Mouse (Mus musculus) lung, postnatal 0 days (tissue): ENCODE measurements at regions not wholly inside any gene's neighbourhood (a gene's known extent, or its start where the extent isn't known, plus 50 kb on each side); places are given as distances from the start of the nearest gene placed in this dataset.

Source experiments
- ATAC-seq: fragments of 200-750 bp; cut with Nextera tagmentation; 2 replicates; pipeline ENCODE4 v1.8.0; 2017; ENCODE audit warnings: moderate library complexity
- DNase-seq: peaks from one replicate; pipeline ENCODE4 v3.0.0-alpha.2; 2016; ENCODE audit warnings: low spot score
- H3K27ac ChIP-seq: fragments of 300-500 bp; sonication (generic); 2 replicates; pipeline ENCODE4 v1.5.1; 2014; ENCODE audit warnings: antibody characterized with exemption, mild to moderate bottlenecking, low read length, mixed read lengths
- H3K27me3 ChIP-seq: fragments of 300-500 bp; sonication (generic); replicated peaks from 2 replicates; pipeline ENCODE4 v1.6.1; 2014; ENCODE audit warnings: low read length, mixed read lengths; ENCODE audit not compliant: insufficient read depth
- H3K36me3 ChIP-seq: fragments of 300-500 bp; sonication (generic); 2 replicates; pipeline ENCODE4 v1.6.1; 2014; ENCODE audit warnings: low read length, mixed read lengths; ENCODE audit not compliant: insufficient read depth
- H3K4me1 ChIP-seq: fragments of 300-500 bp; sonication (generic); 2 replicates; pipeline ENCODE4 v1.6.1; 2014; ENCODE audit warnings: antibody characterized with exemption, low read depth, low read length, mixed read lengths; ENCODE audit not compliant: insufficient read depth
- H3K4me2 ChIP-seq: fragments of 300-500 bp; sonication (generic); replicated peaks from 2 replicates; pipeline ENCODE4 v1.6.1; 2014; ENCODE audit warnings: low read depth, mild to moderate bottlenecking, low read length, moderate library complexity, mixed read lengths
- H3K4me3 ChIP-seq: fragments of 300-500 bp; sonication (generic); 2 replicates; pipeline ENCODE4 v1.5.1; 2014; ENCODE audit warnings: low read depth, low read length
- H3K9ac ChIP-seq: fragments of 300-500 bp; sonication (generic); replicated peaks from 2 replicates; pipeline ENCODE4 v1.6.1; 2014; ENCODE audit warnings: low read depth, mild to moderate bottlenecking
- H3K9me3 ChIP-seq: fragments of 300-500 bp; sonication (generic); 2 replicates; pipeline ENCODE4 v1.6.1; 2016; ENCODE audit warnings: low read length, mixed read lengths
- CTCF ChIP-seq: IDR thresholded peaks from 2 replicates; pipeline ENCODE4 v1.5.1; 2016; ENCODE audit warnings: antibody characterized with exemption, mild to moderate bottlenecking
- EP300 ChIP-seq: IDR thresholded peaks from 2 replicates; pipeline ENCODE4 v1.6.1; 2016; ENCODE audit warnings: antibody characterized with exemption, mild to moderate bottlenecking, control low read depth
- WGBS: fragments of 180-500 bp; shearing (Covaris S2); extraction: QIAGEN DNeasy Blood & Tissue Kit; methylation state at CpG from one replicate; pipeline ENCODE4 v1.1.7; 2014; 5-methylcytosine and 5-hydroxymethylcytosine counted together

- no peak for ATAC-seq
- Histone ChIP-seq H3K9ac (no peak overlapping the region), H3K4me1 (no peaks in the 10 kb centered on the region), H3K4me3 (no peak overlapping the region), H3K4me2 (no peak overlapping the region), H3K27ac (no peak overlapping the region), H3K27me3 (no peaks in the 10 kb centered on the region), H3K9me3 (no peaks in the 10 kb centered on the region), H3K36me3 (no peaks in the 10 kb centered on the region)
- WGBS, result 55% methylated on average over 2 of the region's 2 CpGs
- TF ChIP-seq CTCF, result peak; percentile 50
- no peak for TF ChIP-seq EP300
- DNase-seq, result no peak
These were observed 80.3 kb upstream of the Gm14444 start for GRCm38 (mm10) chr2:174929718-174930117.

GRCm38 (mm10) chr2:174932137-174933012 lies 77.7 kb upstream of the Gm14444 start:
- ATAC-seq (peak; percentile 46; the same call in 1 of the 2 replicates), DNase-seq (peak; percentile 89)
- no peaks in the 10 kb centered on the region for H3K27me3 ChIP-seq
- H3K9ac ChIP-seq, result no peak overlapping the region
- no peaks in the 10 kb centered on the region for H3K9me3 ChIP-seq
- no peak overlapping the region for H3K27ac ChIP-seq
- H3K4me2 ChIP-seq, result no peak overlapping the region
- TF ChIP-seq CTCF (peak; percentile 99), EP300 (no peak)
- H3K4me1 ChIP-seq, result no peaks in the 10 kb centered on the region
- no peaks in the 10 kb centered on the region for H3K36me3 ChIP-seq
- WGBS, result 31% methylated on average over 20 of the region's 20 CpGs
- no peak overlapping the region for H3K4me3 ChIP-seq

- TF ChIP-seq EP300 (no peak), CTCF (no peak)
- H3K4me3 ChIP-seq, result no peak overlapping the region
- 15% methylated on average over 6 of the region's 6 CpGs for WGBS
These were observed 77.1 kb upstream of the Gm14444 start for GRCm38 (mm10) chr2:174933013-174933353.

GRCm38 (mm10) chr2:174936665-174937064 lies 73.4 kb upstream of the Gm14444 start:
- H3K9ac ChIP-seq, result no peak overlapping the region
- no peak overlapping the region for H3K4me2 ChIP-seq
- ATAC-seq (no peak), DNase-seq (peak; percentile 30)
- H3K4me3 ChIP-seq, result no peak overlapping the region
- TF ChIP-seq EP300 (no peak), CTCF (peak; percentile 64)
- H3K36me3 ChIP-seq, result no peaks in the 10 kb centered on the region
- no peak overlapping the region for H3K27ac ChIP-seq
- no peaks in the 10 kb centered on the region for H3K9me3 ChIP-seq
- WGBS, result 36% methylated on average over 5 of the region's 5 CpGs
- no peaks in the 10 kb centered on the region for H3K4me1 ChIP-seq
- no peaks in the 10 kb centered on the region for H3K27me3 ChIP-seq

More at GRCm38 (mm10) chr2:174933013-174933353, 77.1 kb upstream of the Gm14444 start:
- Histone ChIP-seq H3K36me3 (no peaks in the 10 kb centered on the region), H3K4me1 (no peaks in the 10 kb centered on the region), H3K4me2 (no peak overlapping the region), H3K9ac (no peak overlapping the region), H3K27me3 (no peaks in the 10 kb centered on the region), H3K27ac (no peak overlapping the region), H3K9me3 (no peaks in the 10 kb centered on the region)
- ATAC-seq, result 0 out of 2 replicates have a peak, but pooled peaks have one; percentile 17
- no peak for DNase-seq

- no peaks in the 10 kb centered on the region for H3K36me3 ChIP-seq
- no peak for ATAC-seq
These were observed 72.1 kb upstream of the Gm14444 start for GRCm38 (mm10) chr2:174937930-174938329.

GRCm38 (mm10) chr2:174942221-174942620 lies 67.8 kb upstream of the Gm14444 start:
- Histone ChIP-seq H3K4me2 (no peak overlapping the region), H3K4me1 (no peaks in the 10 kb centered on the region), H3K9ac (no peak overlapping the region), H3K27me3 (no peaks in the 10 kb centered on the region), H3K36me3 (no peaks in the 10 kb centered on the region), H3K27ac (no peak overlapping the region), H3K9me3 (no peaks in the 10 kb centered on the region), H3K4me3 (no peak overlapping the region)
- ATAC-seq, result no peak
- WGBS, result 79% methylated on average over 4 of the region's 4 CpGs
- no peak for TF ChIP-seq EP300
- TF ChIP-seq CTCF, result no peak
- DNase-seq, result no peak

More at GRCm38 (mm10) chr2:174937930-174938329, 72.1 kb upstream of the Gm14444 start:
- Histone ChIP-seq H3K4me2 (no peak overlapping the region), H3K9ac (no peak overlapping the region), H3K27me3 (no peaks in the 10 kb centered on the region), H3K4me1 (no peaks in the 10 kb centered on the region), H3K9me3 (no peaks in the 10 kb centered on the region), H3K4me3 (no peak overlapping the region), H3K27ac (no peak overlapping the region)
- no peak for DNase-seq
- TF ChIP-seq EP300 (no peak), CTCF (no peak)
- WGBS, result 74% methylated on average over 4 of the region's 4 CpGs
